Mouse (Mus musculus): Measurements from ENCODE around the gene Plxna1. TPM values are rescaled to one million over a fixed set of nuclear protein-coding genes. Genes with fewer than 3 reads are reported as not detected.

Plxna1 gene
- polyA plus RNA-seq, 1 experiment from 2014 or later: 76.4 TPM

- ATAC-seq (ENCODE audit: low FRiP score, low TSS enrichment): no peak
Observed at GRCm38 (mm10) chr6:89330957-89331356, 31.5 kb downstream of the Plxna1 start.

GRCm38 (mm10) chr6:89328634-89329033 is 33.8 kb downstream of the Plxna1 start:
- Histone ChIP-seq H3K4me1 (ENCODE audit: control insufficient read depth, insufficient read depth, low read length) (peaks cover 4% of the 10 kb centered on the region), H3K36me3 (ENCODE audit: control insufficient read depth, insufficient read depth, low read length) (peaks cover 100% of the 10 kb centered on the region), H3K4me2 (ENCODE audit: low read length) (no peak overlapping the region), H3K9ac (replicated peaks; ENCODE audit: low read length) (no peak overlapping the region), H3K4me3 (replicated peaks; ENCODE audit: low read depth, low read length) (no peak overlapping the region), H3K27me3 (ENCODE audit: control insufficient read depth, insufficient read depth, low read length) (no peaks in the 10 kb centered on the region), H3K27ac (replicated peaks; ENCODE audit: low read depth, low read length) (peak overlapping the region; percentile 26), H3K9me3 (ENCODE audit: control insufficient read depth, low read length) (no peaks in the 10 kb centered on the region)
- WGBS: 91% methylated on average over 4 of the region's 4 CpGs
- DNase-seq (no peak), ATAC-seq (ENCODE audit: low FRiP score, low TSS enrichment) (no peak)

More at GRCm38 (mm10) chr6:89330957-89331356, 31.5 kb downstream of the Plxna1 start:
- no peaks in the 10 kb centered on the region for H3K9me3 ChIP-seq (ENCODE audit: control insufficient read depth, low read length)
- H3K27me3 ChIP-seq (ENCODE audit: control insufficient read depth, insufficient read depth, low read length): no peaks in the 10 kb centered on the region
- peaks cover 23% of the 10 kb centered on the region for H3K4me1 ChIP-seq (ENCODE audit: control insufficient read depth, insufficient read depth, low read length)
- no peak overlapping the region for H3K4me2 ChIP-seq (ENCODE audit: low read length)
- DNase-seq: no peak
- H3K27ac ChIP-seq (replicated peaks; ENCODE audit: low read depth, low read length): no peak overlapping the region
- H3K9ac ChIP-seq (replicated peaks; ENCODE audit: low read length): no peak overlapping the region
- WGBS: 95% methylated on average over 10 of the region's 10 CpGs
- H3K4me3 ChIP-seq (replicated peaks; ENCODE audit: low read depth, low read length): no peak overlapping the region
- H3K36me3 ChIP-seq (ENCODE audit: control insufficient read depth, insufficient read depth, low read length): peaks cover 99% of the 10 kb centered on the region

- WGBS: 73% methylated on average over 15 of the region's 15 CpGs
- no peaks in the 10 kb centered on the region for H3K4me1 ChIP-seq (ENCODE audit: control insufficient read depth, insufficient read depth, low read length)
- no peaks in the 10 kb centered on the region for H3K9me3 ChIP-seq (ENCODE audit: control insufficient read depth, low read length)
- DNase-seq: no peak
- no peak overlapping the region for H3K4me3 ChIP-seq (replicated peaks; ENCODE audit: low read depth, low read length)
- no peak overlapping the region for H3K9ac ChIP-seq (replicated peaks; ENCODE audit: low read length)
- no peaks in the 10 kb centered on the region for H3K27me3 ChIP-seq (ENCODE audit: control insufficient read depth, insufficient read depth, low read length)
- ATAC-seq (ENCODE audit: low FRiP score, low TSS enrichment): no peak
- H3K36me3 ChIP-seq (ENCODE audit: control insufficient read depth, insufficient read depth, low read length): peaks cover 100% of the 10 kb centered on the region
- peak overlapping the region; percentile 26 for H3K27ac ChIP-seq (replicated peaks; ENCODE audit: low read depth, low read length)
- no peak overlapping the region for H3K4me2 ChIP-seq (ENCODE audit: low read length)
Observed at GRCm38 (mm10) chr6:89327746-89328491, 34.5 kb downstream of the Plxna1 start.

- ATAC-seq (ENCODE audit: low FRiP score, low TSS enrichment): no peak
Observed at GRCm38 (mm10) chr6:89324842-89325241, 37.6 kb downstream of the Plxna1 start.

GRCm38 (mm10) chr6:89315263-89315662 is 47.2 kb downstream of the Plxna1 start:
- Histone ChIP-seq H3K4me2 (ENCODE audit: low read length) (no peak overlapping the region), H3K27ac (replicated peaks; ENCODE audit: low read depth, low read length) (peak overlapping the region; percentile 32; the same call in 1 of the 2 replicates), H3K9ac (replicated peaks; ENCODE audit: low read length) (no peak overlapping the region), H3K4me3 (replicated peaks; ENCODE audit: low read depth, low read length) (no peak overlapping the region), H3K4me1 (ENCODE audit: control insufficient read depth, insufficient read depth, low read length) (peaks cover 7% of the 10 kb centered on the region), H3K27me3 (ENCODE audit: control insufficient read depth, insufficient read depth, low read length) (no peaks in the 10 kb centered on the region), H3K9me3 (ENCODE audit: control insufficient read depth, low read length) (no peaks in the 10 kb centered on the region), H3K36me3 (ENCODE audit: control insufficient read depth, insufficient read depth, low read length) (peaks cover 44% of the 10 kb centered on the region)
- DNase-seq (no peak), ATAC-seq (ENCODE audit: low FRiP score, low TSS enrichment) (no peak)
- 47% methylated on average over 4 of the region's 4 CpGs for WGBS

More at GRCm38 (mm10) chr6:89324842-89325241, 37.6 kb downstream of the Plxna1 start:
- Histone ChIP-seq H3K27me3 (ENCODE audit: control insufficient read depth, insufficient read depth, low read length) (no peaks in the 10 kb centered on the region), H3K4me1 (ENCODE audit: control insufficient read depth, insufficient read depth, low read length) (no peaks in the 10 kb centered on the region), H3K4me3 (replicated peaks; ENCODE audit: low read depth, low read length) (no peak overlapping the region), H3K36me3 (ENCODE audit: control insufficient read depth, insufficient read depth, low read length) (peaks cover 100% of the 10 kb centered on the region), H3K4me2 (ENCODE audit: low read length) (no peak overlapping the region), H3K9me3 (ENCODE audit: control insufficient read depth, low read length) (no peaks in the 10 kb centered on the region), H3K9ac (replicated peaks; ENCODE audit: low read length) (no peak overlapping the region), H3K27ac (replicated peaks; ENCODE audit: low read depth, low read length) (no peak overlapping the region)
- DNase-seq: no peak
- WGBS: 96% methylated on average over 4 of the region's 4 CpGs

- no peaks in the 10 kb centered on the region for H3K9me3 ChIP-seq (ENCODE audit: control insufficient read depth, low read length)
- no peak overlapping the region for H3K4me3 ChIP-seq (replicated peaks; ENCODE audit: low read depth, low read length)
- peaks cover 7% of the 10 kb centered on the region for H3K4me1 ChIP-seq (ENCODE audit: control insufficient read depth, insufficient read depth, low read length)
- H3K27ac ChIP-seq (replicated peaks; ENCODE audit: low read depth, low read length): no peak overlapping the region
- DNase-seq (no peak), ATAC-seq (ENCODE audit: low FRiP score, low TSS enrichment) (no peak)
- H3K36me3 ChIP-seq (ENCODE audit: control insufficient read depth, insufficient read depth, low read length): peaks cover 8% of the 10 kb centered on the region
- H3K9ac ChIP-seq (replicated peaks; ENCODE audit: low read length): no peak overlapping the region
- WGBS: 79% methylated on average over 2 of the region's 2 CpGs
- H3K27me3 ChIP-seq (ENCODE audit: control insufficient read depth, insufficient read depth, low read length): no peaks in the 10 kb centered on the region
- no peak overlapping the region for H3K4me2 ChIP-seq (ENCODE audit: low read length)
Observed at GRCm38 (mm10) chr6:89311518-89311917, 50.9 kb downstream of the Plxna1 start.

- peaks cover 7% of the 10 kb centered on the region for H3K4me1 ChIP-seq (ENCODE audit: control insufficient read depth, insufficient read depth, low read length)
- DNase-seq: peak; percentile 54
Observed at GRCm38 (mm10) chr6:89310236-89310635, 52.2 kb downstream of the Plxna1 start.

GRCm38 (mm10) chr6:89308213-89308973 is 54.0 kb downstream of the Plxna1 start:
- no peak overlapping the region for H3K9ac ChIP-seq (replicated peaks; ENCODE audit: low read length)
- no peak overlapping the region for H3K27ac ChIP-seq (replicated peaks; ENCODE audit: low read depth, low read length)
- peaks cover 12% of the 10 kb centered on the region; the same call in 1 of the 2 replicates for H3K4me1 ChIP-seq (ENCODE audit: control insufficient read depth, insufficient read depth, low read length)
- H3K4me2 ChIP-seq (ENCODE audit: low read length): no peak overlapping the region
- WGBS: 84% methylated on average over 6 of the region's 6 CpGs
- ATAC-seq (ENCODE audit: low FRiP score, low TSS enrichment) (no peak), DNase-seq (no peak)
- no peaks in the 10 kb centered on the region for H3K36me3 ChIP-seq (ENCODE audit: control insufficient read depth, insufficient read depth, low read length)
- no peaks in the 10 kb centered on the region for H3K9me3 ChIP-seq (ENCODE audit: control insufficient read depth, low read length)
- H3K4me3 ChIP-seq (replicated peaks; ENCODE audit: low read depth, low read length): no peak overlapping the region
- no peaks in the 10 kb centered on the region for H3K27me3 ChIP-seq (ENCODE audit: control insufficient read depth, insufficient read depth, low read length)

More at GRCm38 (mm10) chr6:89310236-89310635, 52.2 kb downstream of the Plxna1 start:
- Histone ChIP-seq H3K36me3 (ENCODE audit: control insufficient read depth, insufficient read depth, low read length) (no peaks in the 10 kb centered on the region), H3K27ac (replicated peaks; ENCODE audit: low read depth, low read length) (no peak overlapping the region), H3K4me2 (ENCODE audit: low read length) (no peak overlapping the region), H3K9ac (replicated peaks; ENCODE audit: low read length) (no peak overlapping the region), H3K27me3 (ENCODE audit: control insufficient read depth, insufficient read depth, low read length) (no peaks in the 10 kb centered on the region), H3K9me3 (ENCODE audit: control insufficient read depth, low read length) (no peaks in the 10 kb centered on the region), H3K4me3 (replicated peaks; ENCODE audit: low read depth, low read length) (no peak overlapping the region)
- ATAC-seq (ENCODE audit: low FRiP score, low TSS enrichment): no peak
- 26% methylated on average over 9 of the region's 9 CpGs for WGBS

Data from midbrain, embryonic 14.5 days (tissue).